Mouse (Mus musculus) frontal cortex, postnatal 25 days (tissue): Measurements from ENCODE around the gene Il2rb.

Source experiments
- DNase-seq, 2 experiments: peaks; one replicate each; pipeline ENCODE4 v3.0.0; 2022; ENCODE audit warnings: low spot score in 2 of 2

The Il2rb gene

DNA sequence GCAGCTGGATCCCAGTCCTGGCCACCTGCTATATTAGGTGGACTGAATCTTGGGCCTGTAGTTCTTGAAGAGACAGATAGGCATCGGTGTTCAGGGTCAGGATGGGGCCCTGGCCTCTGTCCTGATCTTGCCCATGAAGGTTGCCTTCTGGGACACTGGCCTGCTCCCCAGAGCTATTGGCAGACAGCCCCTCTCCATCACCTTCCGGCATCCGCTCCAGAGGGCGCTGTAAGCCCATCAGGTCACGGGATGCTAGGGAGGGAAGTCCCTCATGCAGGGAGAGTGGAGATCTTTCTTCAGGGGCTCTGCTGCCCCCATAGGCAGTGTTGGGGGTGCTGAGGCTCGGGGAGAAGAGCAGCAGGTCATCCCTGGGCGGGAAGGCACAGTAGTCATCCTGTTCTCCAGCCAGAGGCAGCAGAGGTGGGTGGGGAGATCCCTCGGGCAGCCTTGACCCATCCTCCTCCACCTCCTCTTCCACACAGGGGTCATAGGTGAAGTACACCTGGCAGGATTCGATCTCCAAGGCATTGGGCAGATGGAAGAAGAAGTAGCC lies 13.5 kb downstream of the Il2rb start:
- no peak for DNase-seq

DNA sequence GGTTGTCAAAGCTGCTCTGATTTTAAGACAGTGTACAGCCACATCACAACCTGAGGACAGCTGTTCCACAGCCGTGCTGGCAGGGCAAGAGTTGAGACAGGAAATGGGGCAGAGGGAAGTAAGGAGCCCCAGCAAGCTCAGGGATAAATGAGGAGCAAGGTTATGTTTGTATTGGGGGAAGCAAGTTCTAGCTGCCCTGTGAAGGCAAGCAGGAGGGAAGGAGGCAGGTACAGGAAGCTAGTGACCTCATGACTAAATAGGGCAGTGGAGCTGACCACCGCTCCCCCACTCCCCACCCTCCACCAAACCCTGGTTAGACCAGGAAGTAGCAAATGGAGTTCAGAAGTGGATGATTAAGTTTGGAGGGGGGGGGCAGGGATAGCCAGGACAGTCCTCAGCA lies 14.1 kb downstream of the Il2rb start:
- DNase-seq, result no peak

DNA sequence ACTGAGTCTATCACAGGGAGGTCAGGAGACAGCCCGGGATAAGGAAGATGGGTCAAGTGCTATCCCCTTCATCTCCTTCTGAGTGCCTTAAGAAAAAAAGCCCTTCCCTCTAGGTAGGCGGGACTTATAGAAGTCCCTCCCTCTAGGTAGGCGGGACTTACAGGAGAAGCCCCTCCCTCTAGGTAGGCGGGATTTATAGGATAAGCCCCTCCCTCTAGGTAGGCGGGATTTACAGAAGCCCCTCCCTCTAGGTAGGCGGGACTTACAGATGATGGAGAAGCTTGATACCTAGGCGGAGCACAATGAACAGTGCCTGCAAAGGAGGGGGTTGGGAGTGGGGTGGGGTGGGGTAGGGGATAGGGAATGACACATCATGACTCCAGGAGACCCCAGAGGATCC lies 15.0 kb downstream of the Il2rb start:
- no peak for DNase-seq

DNA sequence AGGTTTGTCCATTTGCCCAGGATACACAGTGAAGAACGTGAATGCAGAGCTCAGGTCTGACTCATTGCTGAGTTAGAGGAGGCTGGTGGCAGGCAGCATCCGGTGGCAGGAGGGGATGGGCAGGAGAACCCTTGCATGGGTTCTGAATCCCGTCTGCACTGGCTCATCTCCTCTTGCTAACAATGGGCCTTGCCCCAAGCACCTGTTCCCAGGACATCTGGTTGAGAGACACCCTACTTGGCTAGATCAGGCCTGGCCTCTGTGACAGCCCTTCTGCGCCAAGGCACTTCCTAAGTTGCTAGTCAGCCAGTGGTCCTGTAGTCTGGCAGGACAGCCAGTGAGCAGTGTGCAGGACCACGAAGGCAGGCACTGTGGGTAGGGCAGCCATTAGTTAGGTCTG lies 15.6 kb downstream of the Il2rb start:
- DNase-seq, result no peak

DNA sequence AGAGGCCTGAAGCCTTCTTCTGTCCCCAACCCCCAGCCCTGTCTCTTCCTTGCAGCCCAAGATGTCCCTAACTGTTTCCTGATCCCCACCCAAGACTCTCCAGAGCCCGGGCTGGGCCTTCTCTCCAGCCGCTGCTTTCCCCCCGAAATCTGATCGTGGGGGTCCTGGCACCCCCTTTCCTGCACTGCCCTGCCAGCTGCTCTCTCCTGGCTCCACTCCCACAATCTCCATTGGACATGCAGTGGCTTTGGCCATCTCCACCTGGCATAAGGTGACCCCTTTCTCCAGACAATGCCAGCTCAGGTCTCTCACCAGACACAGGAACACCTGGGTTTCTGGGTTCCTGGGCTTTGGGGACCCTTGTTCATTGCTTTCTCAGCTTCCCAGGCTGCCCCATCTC lies 17.0 kb downstream of the Il2rb start:
- no peak for DNase-seq

DNA sequence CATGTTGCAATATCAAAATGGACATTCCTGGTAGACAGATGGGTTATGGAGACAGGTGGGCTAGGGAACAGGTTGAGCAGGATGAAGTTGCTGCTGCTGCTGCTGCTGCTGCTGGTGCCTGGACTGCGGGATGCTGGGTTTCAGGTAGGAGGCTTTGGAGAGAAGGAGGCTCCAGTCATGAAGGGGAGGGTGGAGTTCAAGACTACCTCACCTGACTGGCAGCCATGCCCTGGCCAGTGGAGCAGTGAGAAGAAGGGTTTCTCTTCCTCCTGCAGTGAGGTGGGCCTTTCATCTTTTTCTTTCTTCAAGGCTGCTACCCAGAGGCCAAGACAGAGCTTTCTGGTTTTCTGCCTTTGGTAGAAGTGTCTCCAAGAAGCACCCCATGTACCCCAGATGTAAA lies 18.2 kb downstream of the Il2rb start:
- no peak for DNase-seq

DNA sequence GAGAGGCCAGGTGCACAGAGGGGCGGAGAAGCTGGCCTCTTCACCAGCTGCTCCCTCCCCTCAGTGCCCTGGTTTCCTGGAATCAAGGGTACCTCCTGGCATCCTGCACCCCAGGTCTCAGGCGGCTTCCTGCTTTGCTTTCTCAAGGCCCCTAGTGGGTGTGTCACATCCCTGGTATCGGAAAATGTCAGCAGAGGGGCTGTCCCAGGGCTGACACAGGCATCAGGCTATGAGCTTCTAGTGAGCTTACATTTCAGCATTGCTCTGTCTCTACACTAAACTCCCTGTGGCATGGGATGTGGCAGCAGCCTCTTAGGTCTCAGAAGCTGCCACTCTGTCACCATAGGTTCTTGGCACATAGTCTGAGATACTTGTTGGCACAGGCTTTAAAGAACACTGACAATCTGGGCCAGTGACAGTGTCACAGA lies 19.5 kb downstream of the Il2rb start:
- DNase-seq, result no peak

DNA sequence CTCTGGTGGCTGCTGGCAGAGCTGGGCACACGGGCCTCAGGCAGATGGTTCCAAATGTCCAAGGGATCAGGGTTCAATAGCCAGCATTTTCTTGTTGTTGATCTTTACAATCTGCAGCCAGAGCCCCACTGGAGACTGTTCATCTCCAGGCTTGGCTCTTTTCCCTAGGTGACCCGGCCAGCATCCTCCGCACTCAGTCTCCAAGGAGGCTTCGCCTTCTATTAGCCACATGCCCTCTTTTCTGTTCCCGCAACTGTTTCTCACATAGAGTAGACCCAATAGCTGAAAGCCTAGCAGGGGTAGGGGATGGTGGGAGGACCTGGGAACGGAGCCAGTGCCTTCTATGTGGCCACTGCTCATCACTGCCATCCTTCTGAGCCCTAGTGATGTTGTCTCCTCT lies 21.6 kb downstream of the Il2rb start:
- DNase-seq, result no peak

DNA sequence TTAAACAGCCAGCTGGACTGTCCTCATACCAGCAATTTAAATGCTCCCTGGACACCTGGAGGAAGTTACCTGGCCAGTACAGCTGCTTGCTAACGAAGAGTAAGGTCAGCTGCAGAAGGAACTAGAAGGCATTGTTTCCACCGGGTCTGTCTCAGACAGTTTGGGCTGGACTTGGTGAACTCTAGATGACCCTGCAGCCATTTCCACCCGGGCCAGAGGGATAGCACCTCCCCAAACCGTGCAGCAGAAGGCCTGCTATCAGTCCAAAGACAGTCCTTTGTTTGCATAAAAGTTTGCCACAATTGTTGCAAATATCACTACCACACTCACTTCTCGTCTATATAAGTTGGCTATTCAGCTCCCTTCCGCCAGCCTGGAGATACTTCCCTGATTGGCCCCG lies 23.2 kb downstream of the Il2rb start:
- DNase-seq, result no peak

DNA sequence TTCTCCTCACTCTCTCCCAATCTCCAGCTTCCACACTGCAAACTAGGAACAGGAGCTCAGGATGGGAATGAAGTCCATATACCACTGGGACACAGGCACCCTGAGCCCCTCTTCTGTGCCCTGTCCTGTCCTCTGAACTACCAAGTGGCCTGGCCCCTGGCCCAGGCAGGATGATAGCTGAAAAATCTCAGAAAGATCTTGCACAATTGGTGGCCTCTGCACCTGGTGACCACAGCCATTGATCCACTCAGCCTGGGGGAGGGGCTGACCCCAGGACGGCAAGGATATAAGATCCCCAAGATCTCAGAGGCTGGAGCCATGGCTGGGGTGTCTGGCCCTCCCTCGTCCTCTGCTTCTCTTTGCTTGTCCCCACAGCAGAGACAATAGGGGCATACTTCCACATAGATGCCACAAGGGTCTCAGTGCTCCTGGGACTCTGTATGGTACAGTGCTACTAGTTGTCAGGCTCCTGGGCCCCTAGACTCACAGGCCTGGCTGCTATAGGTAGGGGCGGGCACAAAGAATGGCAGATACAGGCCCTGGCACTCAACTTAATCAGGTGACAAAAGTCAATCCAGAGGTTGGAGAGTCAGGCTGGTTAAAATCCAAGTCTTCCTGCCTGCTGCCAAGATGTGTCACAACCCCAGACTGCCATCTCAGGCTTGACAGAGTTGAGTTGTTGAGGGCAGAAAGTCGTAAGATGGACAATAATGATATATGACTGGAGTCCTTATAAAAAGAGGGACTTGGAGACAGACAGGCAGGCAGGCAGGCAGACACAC lies 24.4 kb downstream of the Il2rb start:
- DNase-seq, result no peak

DNA sequence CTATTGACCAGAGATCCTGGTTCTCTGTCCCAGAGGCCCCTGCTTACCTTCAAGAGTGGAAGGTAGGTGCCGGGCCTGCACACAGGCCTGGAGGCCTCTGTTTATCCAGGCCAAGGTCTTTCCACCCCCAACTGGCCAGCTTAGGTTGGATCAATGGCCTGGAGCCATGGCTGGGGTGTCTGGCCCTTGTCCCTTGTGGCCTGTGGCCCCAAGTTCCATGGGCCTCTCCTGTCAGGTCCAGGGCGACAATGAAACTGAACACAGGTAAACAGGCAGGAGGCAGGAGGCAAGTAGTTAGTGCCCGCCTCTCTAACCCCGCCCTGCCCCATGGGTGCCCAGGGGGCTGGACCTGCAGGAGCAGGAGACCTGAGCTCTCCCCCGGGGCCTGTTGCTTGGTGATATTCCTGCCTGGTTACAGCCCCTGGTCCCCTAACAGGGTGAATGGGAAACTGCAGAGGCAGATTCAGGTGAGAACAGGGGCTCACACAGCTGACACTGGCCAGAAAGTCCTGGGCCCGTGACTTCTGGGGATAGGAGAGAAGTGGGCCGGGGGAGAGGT lies 26.6 kb downstream of the Il2rb start, which contains the start of gene Tmprss6:
Tmprss6 (minus strand) TSS at position 256 of the 559 bp plus-strand sequence.
- DNase-seq, result no peak

DNA sequence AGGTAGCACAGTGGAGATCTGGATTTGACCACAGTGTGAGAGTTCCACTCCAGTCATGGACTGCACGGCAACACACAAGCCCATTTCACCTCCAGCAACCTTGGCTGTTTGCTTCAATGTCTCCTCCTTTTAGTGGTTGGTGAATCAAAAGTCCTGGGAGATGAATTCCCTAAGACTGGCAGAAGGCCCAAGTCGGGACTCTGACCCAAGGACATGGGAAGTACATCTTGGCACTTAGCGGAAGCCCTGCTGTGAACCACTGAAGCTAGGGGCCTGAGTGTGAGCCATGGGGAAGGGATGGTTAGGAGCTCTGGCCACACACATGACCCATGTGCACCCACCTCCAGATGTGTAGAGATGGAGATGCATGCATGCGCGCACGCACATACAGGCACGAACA lies 27.5 kb downstream of the Il2rb start:
- DNase-seq, result no peak

DNA sequence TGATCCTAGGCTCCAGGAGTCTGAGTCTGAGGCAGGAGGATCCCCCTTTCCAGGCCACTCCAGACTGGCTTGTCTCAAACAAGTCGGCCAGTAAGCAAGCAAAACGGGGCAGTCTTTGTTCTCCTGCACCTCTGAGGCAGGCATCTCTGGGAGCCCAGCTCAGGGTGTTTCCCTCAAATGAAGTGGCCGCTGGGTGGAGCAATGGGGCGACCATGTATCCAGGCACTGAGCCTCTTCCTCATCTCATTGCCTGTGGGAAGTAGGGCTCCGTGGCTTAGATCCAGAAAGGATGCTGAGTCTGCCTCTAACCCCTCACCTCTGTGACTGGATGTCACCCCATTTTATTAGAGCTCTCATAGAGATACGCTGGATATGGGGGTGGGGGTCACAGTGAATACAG lies 28.3 kb downstream of the Il2rb start:
- no peak for DNase-seq

DNA sequence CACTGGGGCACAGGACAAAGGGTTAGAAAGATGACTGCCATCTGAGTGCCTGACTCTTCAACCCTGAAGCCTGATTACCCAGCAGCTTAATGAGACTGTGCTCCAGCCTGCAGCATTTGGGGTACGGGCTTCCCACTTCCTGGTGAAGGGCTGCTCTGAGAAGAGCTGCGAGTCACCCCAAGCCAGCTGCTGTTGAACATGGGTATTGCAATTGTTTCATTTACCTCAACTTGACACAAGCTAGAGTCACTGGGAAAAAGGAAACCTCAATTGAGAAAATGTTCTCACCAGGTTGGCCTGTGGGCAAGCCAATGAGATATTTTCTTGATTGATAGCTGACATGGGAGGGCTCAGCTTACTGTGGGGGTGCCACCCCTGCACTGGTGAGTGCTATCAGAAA lies 32.1 kb downstream of the Il2rb start:
- no peak for DNase-seq

DNA sequence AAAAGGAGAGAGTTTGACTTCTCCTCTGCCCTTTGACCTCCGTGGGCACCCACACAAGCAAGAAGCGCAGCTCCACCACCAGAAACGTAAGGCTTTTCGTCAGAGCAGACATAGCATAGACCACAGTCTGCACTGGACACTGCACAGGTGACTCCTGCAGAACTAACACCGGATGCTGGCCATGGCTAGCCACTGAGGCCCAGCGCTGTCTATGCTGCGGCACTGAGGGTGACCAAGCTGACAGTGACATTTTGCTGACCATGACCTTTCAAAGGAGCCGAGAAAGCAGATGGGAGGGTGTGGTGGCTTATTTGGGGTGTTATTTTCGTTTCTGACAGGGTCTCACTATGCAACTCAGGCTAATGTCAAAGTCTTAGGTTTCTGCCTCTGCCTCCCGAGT lies 37.9 kb downstream of the Il2rb start:
- DNase-seq, result no peak

DNA sequence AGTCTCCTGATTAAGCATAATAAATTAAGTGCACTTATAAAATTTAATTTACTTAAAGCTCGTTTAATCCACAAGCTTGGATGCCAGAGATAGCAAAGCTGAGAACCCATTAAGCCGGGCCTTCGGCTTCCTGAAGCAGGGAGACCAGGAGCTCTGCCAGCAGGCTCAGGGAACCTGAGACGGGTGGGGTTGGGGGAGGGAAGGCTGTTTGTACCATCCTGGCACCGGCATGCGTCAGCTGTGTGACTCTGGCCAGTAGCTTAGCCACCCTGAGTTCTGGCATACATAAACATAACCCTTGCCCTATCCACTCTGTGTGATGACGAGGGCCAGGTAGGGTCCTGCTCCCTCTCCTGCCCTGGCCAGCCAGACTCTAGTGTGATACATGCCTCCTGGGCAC lies 39.0 kb downstream of the Il2rb start:
- no peak for DNase-seq

DNA sequence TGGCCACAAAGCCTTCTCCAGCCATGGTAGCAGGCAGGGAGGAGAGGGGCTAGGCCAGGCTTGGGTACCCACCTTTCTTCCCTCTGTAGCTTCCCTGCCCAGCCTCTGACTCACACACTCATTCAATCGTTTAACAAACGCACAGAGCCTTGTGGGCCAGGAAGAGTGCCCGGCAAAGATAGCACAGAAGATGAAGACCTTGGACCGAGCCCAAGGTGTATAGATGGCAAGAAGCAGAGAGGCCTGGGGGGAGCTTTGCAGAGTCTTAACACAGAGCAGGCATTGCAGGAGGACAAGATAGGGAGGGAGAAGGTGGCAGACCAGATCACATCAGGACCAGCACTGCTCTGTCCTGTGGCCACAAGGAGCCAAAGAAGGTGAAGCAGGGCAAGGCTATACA lies 39.9 kb downstream of the Il2rb start:
- no peak for DNase-seq

DNA sequence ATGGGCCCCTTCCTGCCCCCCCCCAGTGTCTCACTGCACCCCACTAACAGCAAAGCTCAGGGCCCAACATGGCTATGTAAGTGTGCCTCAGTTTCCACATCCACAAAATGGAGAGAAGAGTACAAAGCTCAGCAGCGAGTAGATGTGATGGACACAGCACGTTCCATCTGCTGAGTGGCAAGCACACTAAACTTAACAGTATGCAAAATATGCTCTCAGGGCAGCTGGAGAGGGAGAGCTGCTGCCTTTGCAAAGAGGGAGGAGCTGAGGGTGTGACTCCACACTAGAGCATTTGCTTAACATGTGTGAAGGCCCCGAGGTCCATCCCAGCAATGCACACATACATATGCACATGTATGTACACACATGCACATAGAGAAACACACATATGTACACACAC lies 42.1 kb downstream of the Il2rb start:
- DNase-seq, result no peak

DNA sequence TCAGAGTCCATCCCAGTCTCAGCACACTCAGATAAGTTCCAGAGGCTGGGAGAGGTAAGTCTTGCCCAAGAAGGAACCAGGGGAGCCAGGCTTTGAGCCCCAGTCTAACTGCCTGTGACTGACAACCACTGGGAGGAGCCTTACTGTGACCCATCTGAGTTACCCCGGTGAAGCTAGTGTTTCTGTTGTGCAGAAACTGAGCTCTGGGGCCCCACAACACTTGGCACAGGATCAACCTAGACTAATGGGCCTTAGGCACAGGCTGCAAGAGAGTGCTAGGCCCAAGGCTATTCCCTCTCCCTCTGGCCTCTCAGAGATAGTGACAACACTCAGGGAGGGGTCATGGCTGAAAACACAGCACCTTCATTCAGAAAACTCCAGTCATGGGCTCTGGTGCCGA lies 43.9 kb downstream of the Il2rb start:
- no peak for DNase-seq

DNA sequence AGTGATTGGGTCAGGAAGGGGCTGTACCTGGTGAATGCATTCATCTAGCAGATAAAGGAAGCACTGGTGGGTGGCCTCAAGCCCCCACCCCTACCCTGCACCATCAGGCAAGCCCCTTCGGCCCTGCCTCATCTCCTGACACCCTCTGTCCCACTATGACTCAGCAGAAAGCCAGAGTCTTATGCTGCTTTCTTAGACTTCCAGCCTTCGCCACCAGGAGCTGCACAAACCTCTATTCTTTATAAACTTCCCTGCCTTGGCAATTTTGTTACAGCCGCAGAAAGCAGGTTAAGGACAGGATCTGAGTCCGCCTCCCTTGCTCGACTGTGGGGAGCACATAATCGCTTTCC lies 44.7 kb downstream of the Il2rb start:
- DNase-seq, result no peak

DNA sequence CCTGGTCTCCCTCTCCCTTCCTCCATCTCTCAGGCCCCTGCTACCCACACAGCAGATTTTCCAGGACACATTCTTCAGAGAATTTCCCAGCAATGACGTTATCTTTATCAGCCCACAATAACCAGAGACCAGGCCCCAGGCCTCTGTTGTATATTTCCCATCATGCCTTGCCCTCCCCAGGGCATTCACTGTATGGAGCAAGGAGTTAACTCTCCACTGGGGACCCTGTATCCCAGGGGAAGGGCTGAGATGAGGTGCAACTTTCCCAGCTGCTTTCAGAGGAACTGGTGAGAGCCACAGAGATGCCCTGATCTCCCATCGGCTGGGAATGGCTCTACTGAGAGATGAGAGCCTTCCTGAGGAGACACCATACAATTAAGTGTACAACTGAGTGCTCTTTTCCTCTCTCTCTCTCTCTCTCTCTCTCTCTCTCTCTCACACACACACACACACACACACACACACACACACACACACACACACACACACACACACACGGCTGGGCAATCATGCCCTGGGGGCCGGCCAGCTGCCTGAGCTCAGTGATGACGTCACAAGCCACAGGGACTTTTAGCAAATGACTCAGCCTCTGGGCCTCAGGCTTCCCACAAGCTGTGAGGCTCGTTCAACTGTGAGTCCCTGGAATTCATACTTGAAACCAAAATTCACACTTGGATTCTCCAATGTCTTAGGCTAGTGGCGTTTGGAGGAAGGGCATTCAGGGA lies 45.2 kb downstream of the Il2rb start:
- DNase-seq, result no peak

DNA sequence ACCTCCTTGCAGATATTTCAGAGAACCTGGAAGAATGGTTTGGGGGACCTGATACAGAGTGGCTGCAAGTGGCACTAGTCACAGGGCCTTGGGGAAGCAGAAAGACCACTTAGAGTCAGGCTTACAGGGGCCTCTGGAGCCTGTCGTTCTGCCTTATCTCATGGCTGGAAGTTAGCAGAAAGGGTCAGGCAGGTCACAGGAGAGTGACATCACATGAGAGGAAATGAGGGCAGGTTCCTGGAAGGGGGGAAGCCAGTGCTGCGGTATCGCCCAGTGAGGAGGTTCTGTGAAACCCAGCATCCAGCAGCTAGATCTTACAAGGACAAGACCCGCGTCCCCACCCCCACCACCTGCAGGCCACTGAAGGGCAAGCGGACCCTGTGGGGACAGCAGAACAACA lies 45.9 kb downstream of the Il2rb start:
- no peak for DNase-seq
